Mouse (Mus musculus) erythroblast, embryonic 14.5 days (primary cell): ENCODE measurements around the gene Cop1.

Experiments
- GATA1 ChIP-seq: IDR thresholded peaks from 2 replicates; pipeline ENCODE4 v1.6.1; 2012; ENCODE audit warnings: low read length, inconsistent platforms, mixed read lengths
- TAL1 ChIP-seq: IDR thresholded peaks from 3 replicates; pipeline ENCODE4 v1.6.1; 2012; ENCODE audit warnings: low read length, inconsistent platforms, mixed read lengths

- TF ChIP-seq GATA1 (no peak), TAL1 (no peak)
Observed at GRCm38 (mm10) chr1:159280072-159280471, 48.0 kb downstream of the Cop1 start.
